Mouse (Mus musculus) ES-Bruce4 (cell line): Measurements from ENCODE around the gene Map2k6.

Source experiments
- CTCF ChIP-seq: IDR thresholded peaks from one replicate; pipeline ENCODE4 v1.8.1; 2011; ENCODE audit warnings: low read depth, low read length
- EP300 ChIP-seq: IDR thresholded peaks from 2 replicates; pipeline ENCODE4 v1.6.1; 2011; ENCODE audit warnings: low read depth, low read length; ENCODE audit not compliant: insufficient read depth
- POLR2A ChIP-seq: IDR thresholded peaks from one replicate; pipeline ENCODE4 v1.8.1; 2011; ENCODE audit warnings: low read length; ENCODE audit not compliant: insufficient read depth

DNA sequence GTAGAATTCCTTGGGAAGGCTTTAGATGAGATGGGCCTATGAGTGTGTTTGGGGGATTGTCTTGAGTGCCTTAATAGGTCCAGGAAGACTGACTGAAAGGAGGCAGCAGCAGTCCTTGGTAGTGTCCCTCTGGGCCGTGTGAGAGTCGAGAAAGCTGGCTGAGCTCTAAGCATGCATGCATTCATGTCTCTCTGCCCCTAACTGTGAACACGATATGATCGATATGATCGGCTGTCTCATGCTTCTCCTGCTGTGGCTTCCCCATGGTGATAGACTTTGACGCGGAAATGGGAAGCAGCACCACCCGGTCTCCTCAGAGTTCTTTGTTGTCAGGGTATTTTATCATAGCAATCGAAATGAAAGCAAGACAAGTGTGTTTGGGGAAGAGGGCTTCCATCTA, 64.9 kb downstream of the Map2k6 start:
- no peak for TF ChIP-seq POLR2A
- TF ChIP-seq EP300: no peak
- TF ChIP-seq CTCF: no peak
